Comparison of ENCODE assay signal across 15 mouse cellular contexts in genomic region chr6:8691199-8691975, GRCm38 (mm10).
A peak's percentile ranks its signal among the peaks of the same experiment; 100 is the strongest.
DNase-seq lines count a peak whose midpoint lies in the region; ATAC-seq and TF ChIP-seq lines count a peak whose summit lies in the region.
"Had no signal": no experiment of that assay in that cellular context is flagged by ENCODE, and none has a peak within 500 bp of the region (broad histone marks: within the 10 kb centered on the region; RNA-seq: fewer than 3 reads in every experiment).

No protein-coding gene starts in this region.

- H3K4me1 ChIP-seq in heart, embryonic 12.5 days (replicated peaks): peaks cover 9% of the 10 kb centered on the region
- peaks cover 6% of the 10 kb centered on the region for H3K4me1 ChIP-seq in liver, postnatal 0 days (ENCODE audit: insufficient read depth)

- H3K36me3 ChIP-seq in heart, embryonic 12.5 days: no peaks in the 10 kb centered on the region
- no peaks in the 10 kb centered on the region for H3K36me3 ChIP-seq in liver, postnatal 0 days (replicated peaks; ENCODE audit: insufficient read depth, low read length)
- H3K36me3 ChIP-seq: midbrain, embryonic 12.5 days had no signal

- no peak for TF ChIP-seq EP300 in liver, postnatal 0 days (IDR thresholded peaks at IDR 0.05; ENCODE audit: low read depth)

- no peak overlapping the region for H3K4me3 ChIP-seq in heart, embryonic 12.5 days
- no peak overlapping the region for H3K4me3 ChIP-seq in liver, postnatal 0 days (ENCODE audit: low read depth, low read length)
- H3K4me3 ChIP-seq: erythroblast, embryonic 14.5 days; midbrain, embryonic 12.5 days had no signal

- DNase-seq in heart, adult 11 months: peak; percentile 91
- DNase-seq in 416B (ENCODE audit: low read depth): peak; percentile 63
- no peak for DNase-seq in liver, postnatal 0 days
- DNase-seq in testis, postnatal 10 days (ENCODE audit: low spot score): no peak
- DNase-seq: cerebellum, adult 18-20 months; kidney, adult 9 months; layer of hippocampus, adult 9-11 months; thymus, adult 18-20 months had no signal

- no peak for TF ChIP-seq CTCF in liver, postnatal 0 days (IDR thresholded peaks at IDR 0.05; ENCODE audit: low read depth)

- no peak overlapping the region for H3K9ac ChIP-seq in heart, embryonic 12.5 days
- no peak overlapping the region for H3K9ac ChIP-seq in liver, postnatal 0 days (replicated peaks)
- H3K9ac ChIP-seq: midbrain, embryonic 12.5 days had no signal

- no peak overlapping the region for H3K27ac ChIP-seq in heart, embryonic 12.5 days (ENCODE audit: poor library complexity, severe bottlenecking)
- H3K27ac ChIP-seq in liver, postnatal 0 days (ENCODE audit: low read depth): peak overlapping the region; percentile 18; the same call in 1 of the 2 replicates
- H3K27ac ChIP-seq: midbrain, embryonic 12.5 days had no signal

- H3K4me2 ChIP-seq in heart, embryonic 12.5 days: no peak overlapping the region
- H3K4me2 ChIP-seq in liver, postnatal 0 days (ENCODE audit: low read depth, low read length): no peak overlapping the region
- H3K4me2 ChIP-seq: midbrain, embryonic 12.5 days had no signal

- no peak for ATAC-seq in heart, embryonic 12.5 days (ENCODE audit: insufficient number of reproducible peaks, low FRiP score)
- ATAC-seq in activated CD4-positive, CD25-positive, alpha-beta regulatory T cell, adult 4 months: peak; percentile 50
- ATAC-seq in liver, postnatal 0 days: peak; percentile 71
- ATAC-seq in erythroid progenitor cell, adult 5-6 weeks (replicated peaks; ENCODE audit: low FRiP score, poor library complexity, severe bottlenecking): no peak
- ATAC-seq in frontal cortex, adult (ENCODE audit: low TSS enrichment): no peak
- ATAC-seq: hindbrain, embryonic 16.5 days had no signal

- 71% methylated on average over 2 of the region's 2 CpGs for WGBS in heart, embryonic 12.5 days
- 65% methylated on average over 2 of the region's 2 CpGs for WGBS in liver, postnatal 0 days (ENCODE audit: insufficient replicate concordance)

- no peaks in the 10 kb centered on the region for H3K9me3 ChIP-seq in heart, embryonic 12.5 days (replicated peaks)
- no peaks in the 10 kb centered on the region for H3K9me3 ChIP-seq in liver, postnatal 0 days (ENCODE audit: low read length)
- H3K9me3 ChIP-seq: midbrain, embryonic 12.5 days had no signal

- no peaks in the 10 kb centered on the region for H3K27me3 ChIP-seq in heart, embryonic 12.5 days (replicated peaks)
- H3K27me3 ChIP-seq in liver, postnatal 0 days (ENCODE audit: insufficient read depth, low read length): no peaks in the 10 kb centered on the region
- H3K27me3 ChIP-seq: midbrain, embryonic 12.5 days had no signal

Comparison
In these comparisons a context has a peak if more than half of its experiments do, and no peak if none do; other contexts are left out.
1. DNase-seq: peak in heart, adult 11 months (single experiment) and 416B (single experiment); none in liver, postnatal 0 days (single experiment) and testis, postnatal 10 days (single experiment).
2. ATAC-seq: peak in activated CD4-positive, CD25-positive, alpha-beta regulatory T cell, adult 4 months (single experiment) and liver, postnatal 0 days (single experiment); none in heart, embryonic 12.5 days (single experiment), erythroid progenitor cell, adult 5-6 weeks (single experiment) and frontal cortex, adult (single experiment).